Mouse (Mus musculus) testis, adult 2 months (tissue): ENCODE results near the gene Angpt4.

Experiments used
- CTCF ChIP-seq: fragments of 200-500 bp; IDR thresholded peaks from 2 replicates; pipeline ENCODE4 v1.5.1; 2012; ENCODE audit warnings: low read depth, mild to moderate bottlenecking, inconsistent platforms, low read length, moderate library complexity; ENCODE audit not compliant: control insufficient read depth, insufficient read depth, insufficient replicate concordance
- POLR2A ChIP-seq: fragments of 200-500 bp; IDR thresholded peaks from 2 replicates; pipeline ENCODE4 v1.6.1; 2012; ENCODE audit warnings: low read depth, mild to moderate bottlenecking, inconsistent platforms, low read length, moderate library complexity; ENCODE audit not compliant: control insufficient read depth

DNA sequence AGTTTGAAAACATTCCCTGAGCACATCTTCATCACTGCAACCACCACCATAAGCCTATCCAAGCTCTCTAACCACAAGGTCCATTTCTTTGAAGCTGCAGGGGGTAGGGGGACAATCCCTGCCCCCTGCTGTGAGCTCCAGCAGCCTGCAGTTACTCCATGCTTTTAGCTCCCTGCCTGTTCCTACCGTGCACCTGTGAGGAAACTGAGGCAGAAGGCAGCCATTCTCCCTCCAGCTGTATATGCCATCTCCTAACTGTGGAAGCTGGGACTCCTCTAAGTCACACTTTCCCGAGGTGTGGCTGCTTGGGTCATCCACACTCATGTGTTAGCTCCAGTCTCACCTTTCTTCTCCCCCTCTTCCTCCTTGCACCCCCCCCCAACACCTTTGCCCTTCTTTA is 4.1 kb downstream of the Angpt4 start:
- no peak for TF ChIP-seq CTCF
- no peak for TF ChIP-seq POLR2A
